Mouse (Mus musculus) lung, adult 2 months (tissue): ENCODE data around the gene Wnt2. TPM values are rescaled to one million over a fixed set of nuclear protein-coding genes. Genes with fewer than 3 reads are reported as not detected.

Experiments
- DNase-seq: peaks from one replicate; pipeline ENCODE4 v3.0.0; 2022
- H3K4me1 ChIP-seq: fragments of 200-500 bp; 2 replicates; pipeline ENCODE4 v1.6.1; 2011; ENCODE audit warnings: low read length; ENCODE audit not compliant: control insufficient read depth, insufficient read depth
- H3K4me3 ChIP-seq: fragments of 200-500 bp; replicated peaks from 2 replicates; pipeline ENCODE3; 2011; ENCODE audit warnings: low read depth, mild to moderate bottlenecking, control low read depth, low read length; ENCODE audit errors: extremely low read depth
- CTCF ChIP-seq: fragments of 200-500 bp; IDR thresholded peaks from 2 replicates; pipeline ENCODE4 v1.5.1; 2011; ENCODE audit warnings: mild to moderate bottlenecking, low read length, control low read depth; ENCODE audit not compliant: insufficient read depth
- POLR2A ChIP-seq: fragments of 200-500 bp; IDR thresholded peaks from 2 replicates; pipeline ENCODE4 v1.6.1; 2011; ENCODE audit warnings: low read depth, mild to moderate bottlenecking, control low read depth, low read length, borderline replicate concordance; ENCODE audit errors: extremely low read depth
- WGBS: fragments of 180-500 bp; shearing (Covaris S2); methylation state at CpG from one replicate; pipeline ENCODE4 v1.1.7; 2018; 5-methylcytosine and 5-hydroxymethylcytosine counted together
- polyA plus RNA-seq: library from polyadenylated mRNA; depleted of rRNA; stranded (reverse); fragments of >200 nt; gene quantifications from 2 replicates; pipeline ENCODE4 v1.2.3, GENCODE M21; 2012

Gene Wnt2
- polyA plus RNA-seq, 1 experiment: 14.8 TPM

DNA sequence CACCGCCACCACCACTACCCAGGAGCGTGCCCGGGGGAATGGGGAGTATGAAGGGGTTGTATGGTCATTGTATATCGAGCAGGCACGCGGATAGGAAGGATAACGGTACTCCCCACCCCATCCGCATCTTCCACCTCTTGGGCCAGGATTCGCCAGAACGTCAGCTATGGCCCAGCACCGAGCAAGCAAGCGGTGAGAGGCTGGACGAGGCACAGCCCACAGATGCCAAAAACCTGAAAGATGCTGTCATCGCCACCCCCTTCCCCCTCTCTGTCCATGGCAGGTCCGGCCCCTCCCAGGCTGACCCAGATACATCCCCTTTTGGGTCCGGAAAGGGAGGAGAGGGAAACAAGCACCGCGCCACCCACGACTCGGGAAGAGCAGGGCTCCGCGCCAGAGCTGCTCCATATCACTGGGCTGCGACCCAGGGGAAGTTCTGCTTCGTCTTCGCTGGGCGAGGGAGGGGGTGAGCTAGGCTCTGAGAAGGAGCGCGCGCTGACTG lies 1.2 kb upstream of the Wnt2 start:
- 0 out of 2 replicates have a peak, but pooled peaks cover 3% of the 10 kb centered on the region for H3K4me1 ChIP-seq
- TF ChIP-seq POLR2A: peak; percentile 12; the same call in 1 of the 2 replicates
- no peak for TF ChIP-seq CTCF
- 2% methylated on average over 29 of the region's 29 CpGs for WGBS
- DNase-seq: peak; percentile 35
- peak overlapping the region; percentile 27 for H3K4me3 ChIP-seq

DNA sequence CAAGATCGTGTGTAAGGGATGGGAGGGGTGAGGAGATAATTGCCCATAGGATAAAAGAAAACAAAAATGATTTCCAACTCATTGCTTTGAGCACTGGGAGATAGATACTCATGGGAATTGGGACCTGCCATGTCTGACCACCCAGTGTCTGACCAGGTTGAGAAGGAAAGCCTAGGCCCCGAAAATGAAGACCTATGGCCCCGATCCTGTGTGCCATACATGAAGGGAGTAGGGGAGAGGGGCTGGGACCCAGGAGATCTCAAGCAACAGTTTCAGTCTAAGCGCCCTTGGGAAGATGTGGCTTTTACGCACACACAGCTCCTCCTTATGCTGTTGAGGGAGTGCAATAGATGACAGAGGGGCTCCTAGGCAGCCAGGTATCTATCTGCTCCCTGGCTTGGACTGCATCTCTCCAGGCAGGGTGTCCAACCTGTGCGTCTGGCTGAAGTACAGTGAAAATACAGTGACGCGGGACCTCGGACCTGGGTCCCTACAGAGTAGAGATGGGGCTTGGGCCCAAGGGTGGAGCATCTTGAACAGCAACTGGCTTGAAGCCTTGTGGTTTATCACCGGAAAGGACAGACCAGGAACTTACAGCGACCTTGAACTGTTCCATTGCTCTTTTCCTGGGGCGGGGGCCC lies 603 bp upstream of the Wnt2 start:
- no peak for DNase-seq
- Histone ChIP-seq H3K4me1 (0 out of 2 replicates have a peak, but pooled peaks cover 3% of the 10 kb centered on the region), H3K4me3 (peak overlapping the region; percentile 18)
- 12% methylated on average over 12 of the region's 12 CpGs for WGBS
- no peak for TF ChIP-seq POLR2A
- TF ChIP-seq CTCF: no peak

DNA sequence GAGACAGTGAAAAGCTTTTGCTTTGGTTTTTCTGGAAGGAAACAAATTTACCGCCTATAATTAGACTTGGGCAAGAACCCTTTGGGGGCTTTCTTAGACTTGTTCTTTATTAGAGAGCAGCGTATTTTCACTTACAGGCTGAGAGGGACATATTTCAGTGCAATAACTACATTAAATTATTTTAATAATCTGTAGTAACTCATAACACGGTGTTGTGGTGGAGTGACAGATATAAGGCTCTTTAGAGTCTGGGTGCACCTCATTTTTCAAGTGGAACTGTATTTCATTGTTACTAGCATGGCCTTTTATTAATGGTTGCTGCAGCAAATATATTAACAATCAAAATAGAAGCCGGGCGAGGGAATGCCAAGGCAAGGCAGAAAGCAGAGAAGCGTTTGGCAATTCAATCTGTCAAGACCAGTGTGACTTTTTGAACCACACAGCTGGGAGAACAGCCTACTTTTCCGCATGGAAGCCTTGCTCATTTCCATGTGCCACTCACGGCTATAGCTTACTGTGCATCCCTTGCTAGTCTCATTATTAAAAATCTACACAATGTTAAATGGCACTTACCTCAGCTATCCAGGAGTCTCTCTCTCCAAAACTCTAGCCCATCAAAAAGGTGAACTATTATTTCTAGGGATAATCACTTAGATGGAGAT lies 6.1 kb downstream of the Wnt2 start:
- TF ChIP-seq POLR2A (no peak), CTCF (no peak)
- H3K4me1 ChIP-seq: no peaks in the 10 kb centered on the region
- no peak for DNase-seq
- no peak overlapping the region for H3K4me3 ChIP-seq
- 79% methylated on average over 8 of the region's 8 CpGs for WGBS

DNA sequence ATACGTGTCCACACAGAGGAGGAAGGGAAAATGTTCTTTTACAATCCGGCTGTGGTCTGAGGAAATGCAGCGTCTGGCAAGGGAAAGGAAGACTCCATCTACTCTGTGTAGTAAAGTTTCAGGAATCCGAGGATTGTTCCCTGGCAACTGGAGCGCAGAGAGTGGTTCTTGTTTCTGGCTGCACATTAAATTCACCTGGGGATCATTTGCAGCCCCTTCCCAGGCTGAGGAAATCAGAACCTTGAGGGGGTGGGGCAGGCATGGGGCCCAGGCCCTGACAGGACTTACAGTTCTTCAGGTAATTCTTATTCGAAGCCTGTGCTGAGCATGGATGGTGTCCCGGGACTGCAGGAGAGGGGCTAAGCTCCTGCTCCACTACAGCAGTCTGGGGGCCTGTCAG lies 17.0 kb downstream of the Wnt2 start:
- TF ChIP-seq POLR2A (no peak), CTCF (no peak)
- WGBS: 76% methylated on average over 7 of the region's 7 CpGs
- no peaks in the 10 kb centered on the region for H3K4me1 ChIP-seq

DNA sequence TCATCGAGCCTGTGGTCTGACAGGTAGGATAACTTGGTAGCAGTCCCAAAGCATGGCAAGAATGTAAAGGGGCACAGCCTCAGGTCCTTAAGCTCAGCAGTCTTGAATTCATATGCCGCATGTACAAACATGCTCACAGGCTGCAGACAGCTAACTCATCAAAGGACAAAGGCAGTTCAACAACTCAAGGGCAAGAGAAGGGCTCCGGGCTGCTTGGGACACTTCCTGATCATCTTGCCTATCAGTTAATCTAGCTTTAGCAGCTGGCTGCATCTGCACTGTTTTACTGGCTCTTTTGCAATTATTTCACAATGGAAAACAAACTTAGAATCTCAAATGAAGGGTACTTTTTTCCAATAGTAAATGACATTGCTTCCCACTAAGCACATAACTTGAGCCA lies 23.0 kb downstream of the Wnt2 start:
- 51% methylated on average over 3 of the region's 3 CpGs for WGBS
- H3K4me1 ChIP-seq: no peaks in the 10 kb centered on the region; the same call in 1 of the 2 replicates
- no peak for DNase-seq
- no peak overlapping the region for H3K4me3 ChIP-seq
- TF ChIP-seq POLR2A (no peak), CTCF (no peak)

More for the DNA sequence above, 17.0 kb downstream of the Wnt2 start:
- DNase-seq: no peak
- no peak overlapping the region for H3K4me3 ChIP-seq

DNA sequence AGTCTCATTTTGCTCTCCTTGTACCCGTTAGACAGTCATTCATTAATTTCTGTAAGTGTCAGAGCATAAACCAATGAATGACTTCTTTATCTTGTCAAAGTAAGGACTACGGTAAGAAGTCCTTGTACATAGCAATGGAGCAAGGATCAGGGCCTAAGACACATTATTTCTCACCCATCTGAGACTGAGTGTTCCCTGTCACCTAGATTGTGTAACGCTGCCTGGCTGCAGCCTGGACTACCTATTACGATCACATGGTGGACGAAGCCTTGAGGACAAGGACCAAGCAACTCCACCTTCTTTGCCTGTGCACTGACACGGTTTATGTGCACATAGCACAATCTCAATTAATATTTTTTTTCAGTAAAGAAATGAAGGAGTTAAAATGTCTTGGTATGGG lies 28.3 kb downstream of the Wnt2 start:
- no peak for DNase-seq
- WGBS: 89% methylated on average over 6 of the region's 6 CpGs
- TF ChIP-seq CTCF (no peak), POLR2A (no peak)
- Histone ChIP-seq H3K4me3 (no peak overlapping the region), H3K4me1 (no peaks in the 10 kb centered on the region; the same call in 1 of the 2 replicates)

DNA sequence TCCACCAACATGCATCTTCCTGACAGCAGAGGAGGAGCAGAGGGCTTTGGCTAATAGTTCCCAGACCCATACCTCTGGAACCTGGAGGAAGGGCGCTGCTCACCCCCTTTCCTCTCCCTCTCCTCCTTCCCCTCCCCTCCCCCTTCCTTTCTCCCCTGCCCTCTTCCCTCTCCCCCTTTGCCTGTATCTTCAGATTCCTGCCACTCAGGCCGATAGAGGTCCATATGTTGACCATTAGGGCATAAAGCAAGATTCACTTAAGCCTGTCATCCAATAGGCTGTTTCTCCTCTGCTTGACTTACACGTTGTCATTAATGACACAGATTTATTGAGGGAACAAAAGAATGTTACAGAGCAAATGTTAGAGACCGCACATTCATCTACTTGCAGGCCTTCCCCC lies 31.9 kb downstream of the Wnt2 start:
- no peak for TF ChIP-seq POLR2A
- TF ChIP-seq CTCF: no peak
- Histone ChIP-seq H3K4me3 (no peak overlapping the region), H3K4me1 (no peaks in the 10 kb centered on the region)
- no peak for DNase-seq
- WGBS: 68% methylated on average over 4 of the region's 4 CpGs

DNA sequence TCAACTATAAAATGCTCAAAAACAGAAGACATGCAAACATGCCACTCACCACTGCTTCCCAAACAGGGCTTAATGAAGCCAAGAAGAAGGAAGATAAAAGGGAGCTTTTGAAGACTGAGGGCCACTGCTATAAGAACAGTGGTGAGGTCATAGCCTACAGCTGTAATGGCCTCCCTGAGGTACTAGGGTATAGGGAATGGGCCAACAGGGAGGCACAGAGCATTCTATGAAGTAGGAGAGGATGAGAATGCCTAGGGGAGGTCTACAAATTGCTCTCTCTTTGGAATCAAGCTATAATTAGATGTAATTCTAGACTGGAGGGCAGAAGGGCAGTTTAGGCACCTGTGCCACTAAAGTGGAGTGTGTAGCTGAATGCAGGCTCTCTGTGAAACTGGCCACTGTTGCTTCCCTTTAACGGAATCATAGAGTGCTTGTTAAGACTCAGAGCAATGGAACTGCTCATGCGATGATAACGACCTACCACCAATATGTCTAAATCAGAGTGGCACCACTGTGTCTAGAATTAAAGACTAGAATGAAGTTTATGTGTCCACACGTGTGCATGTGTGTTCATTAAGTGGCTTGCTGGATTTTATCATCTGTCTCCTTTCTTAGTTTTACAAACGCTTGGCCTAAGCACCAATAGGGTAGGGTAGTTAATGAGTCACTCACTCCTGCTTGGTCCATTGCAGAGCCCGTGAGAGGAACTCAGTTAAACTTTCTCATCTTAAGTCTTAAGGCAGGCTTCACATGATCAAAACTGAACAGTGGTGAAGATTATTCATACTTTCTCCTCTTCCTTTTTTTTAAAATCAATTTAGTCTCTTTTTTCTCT lies 35.2 kb downstream of the Wnt2 start:
- no peak for TF ChIP-seq POLR2A
- TF ChIP-seq CTCF: no peak
- Histone ChIP-seq H3K4me1 (no peaks in the 10 kb centered on the region), H3K4me3 (no peak overlapping the region)
- DNase-seq: no peak
- WGBS: 88% methylated on average over 6 of the region's 6 CpGs

DNA sequence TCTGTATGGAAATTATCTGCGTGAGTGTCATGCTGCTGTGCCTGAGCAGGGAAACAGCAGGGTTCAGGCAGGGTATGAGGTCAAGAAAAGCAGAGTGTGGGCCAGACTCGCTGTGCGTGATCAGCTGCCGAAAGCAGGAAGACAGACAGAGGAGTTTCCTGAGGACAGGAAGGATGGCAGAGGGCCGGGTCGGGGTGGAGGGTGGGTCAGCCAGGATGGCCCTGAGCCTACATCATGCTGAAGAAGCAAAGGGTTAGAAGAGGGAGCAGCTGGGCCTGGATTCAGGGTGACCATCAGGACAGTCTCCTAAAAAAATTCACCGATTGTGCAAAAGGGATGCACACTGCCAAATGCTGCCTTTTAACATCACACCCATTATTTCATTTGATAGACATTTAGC lies 38.8 kb downstream of the Wnt2 start:
- H3K4me3 ChIP-seq: no peak overlapping the region
- no peak for TF ChIP-seq CTCF
- no peaks in the 10 kb centered on the region for H3K4me1 ChIP-seq
- DNase-seq: no peak
- WGBS: 38% methylated on average over 7 of the region's 7 CpGs
